Mouse (Mus musculus): ENCODE data around the gene Efhd2. TPM values are rescaled to one million over a fixed set of nuclear protein-coding genes. Genes with fewer than 3 reads are reported as not detected.

The Efhd2 gene
- total RNA-seq, 2 experiments from 2014 or later, result 125 to 131 TPM

GRCm38 (mm10) chr4:141816776-141817655, 57.7 kb downstream of the Efhd2 start:
- DNase-seq (ENCODE audit: extremely low spot score in 1 of 2, low spot score in 1 of 2), result peak in 1 of 2 experiments; percentile 19

- DNase-seq (ENCODE audit: extremely low spot score in 1 of 2, low spot score in 1 of 2), result no peak
Observed at GRCm38 (mm10) chr4:141816267-141816666, 58.5 kb downstream of the Efhd2 start.

GRCm38 (mm10) chr4:141811375-141811774, 63.3 kb downstream of the Efhd2 start:
- no peak for DNase-seq (ENCODE audit: extremely low spot score in 1 of 2, low spot score in 1 of 2)

- no peak for DNase-seq (ENCODE audit: extremely low spot score in 1 of 2, low spot score in 1 of 2)
Observed at GRCm38 (mm10) chr4:141810975-141811374, 63.7 kb downstream of the Efhd2 start.

- DNase-seq (ENCODE audit: extremely low spot score in 1 of 2, low spot score in 1 of 2), result no peak
Observed at GRCm38 (mm10) chr4:141809850-141810464, 64.8 kb downstream of the Efhd2 start.

Other genes with a start within 250 kb of the Efhd2 start
- gene Plekhm2, start 210.0 kb downstream of the Efhd2 start, total RNA-seq (2021), result 10 to 100 TPM; 59.1 to 69.1 TPM
- gene Rsc1a1, start 189.3 kb downstream of the Efhd2 start, total RNA-seq (2021), result 1 to 10 TPM in 1 of 2 experiments, not detected in 1; 2.2 TPM
- gene Ddi2, start 151.5 kb downstream of the Efhd2 start, total RNA-seq (2021), result 10 to 100 TPM; 39.7 TPM
- gene Agmat, start 128.2 kb downstream of the Efhd2 start, total RNA-seq (2021), result not detected
- gene Dnajc16, start 84.0 kb downstream of the Efhd2 start, total RNA-seq (2021), result 10 to 100 TPM; 41.5 to 42.0 TPM
- 10 to 100 TPM; 21.6 to 23.4 TPM for gene Casp9, start 81.3 kb downstream of the Efhd2 start, total RNA-seq (2021)
- not detected for gene Cela2a, start 48.8 kb downstream of the Efhd2 start, total RNA-seq (2021)
- not detected for gene Ctrc, start 28.6 kb downstream of the Efhd2 start, total RNA-seq (2021)
- 1 to 10 TPM; 8.7 to 8.8 TPM for gene Fhad1, start 140.2 kb upstream of the Efhd2 start, total RNA-seq (2021)
- gene Tmem51, start 209.4 kb upstream of the Efhd2 start, total RNA-seq (2021), result 1 to 10 TPM; 6.4 to 6.9 TPM

Data from layer of hippocampus, postnatal 25 days (tissue).